Mouse (Mus musculus) erythroblast, embryonic 14.5 days (primary cell): ENCODE results near the gene Srl.

Experiments
- GATA1 ChIP-seq: IDR thresholded peaks from 2 replicates; pipeline ENCODE4 v1.6.1; 2012; ENCODE audit warnings: low read length, inconsistent platforms, mixed read lengths
- TAL1 ChIP-seq: IDR thresholded peaks from 3 replicates; pipeline ENCODE4 v1.6.1; 2012; ENCODE audit warnings: low read length, inconsistent platforms, mixed read lengths

- TF ChIP-seq GATA1 (no peak), TAL1 (no peak)
These were observed at the start of gene Srl for GRCm38 (mm10) chr16:4541501-4542198.
